Mouse (Mus musculus) mesoderm, embryonic 11.5 days (tissue): ENCODE results near the gene Galp.
"Not testable (repeated sequence)": the region's sequence is repeated elsewhere in the genome, so short reads cannot be mapped to it uniquely, and the experiment has no call there.

Experiments used
- DNase-seq: peaks from one replicate; pipeline ENCODE4 v3.0.0-alpha.2; 2012; ENCODE audit warnings: low read depth, low spot score

Gene Galp

DNA sequence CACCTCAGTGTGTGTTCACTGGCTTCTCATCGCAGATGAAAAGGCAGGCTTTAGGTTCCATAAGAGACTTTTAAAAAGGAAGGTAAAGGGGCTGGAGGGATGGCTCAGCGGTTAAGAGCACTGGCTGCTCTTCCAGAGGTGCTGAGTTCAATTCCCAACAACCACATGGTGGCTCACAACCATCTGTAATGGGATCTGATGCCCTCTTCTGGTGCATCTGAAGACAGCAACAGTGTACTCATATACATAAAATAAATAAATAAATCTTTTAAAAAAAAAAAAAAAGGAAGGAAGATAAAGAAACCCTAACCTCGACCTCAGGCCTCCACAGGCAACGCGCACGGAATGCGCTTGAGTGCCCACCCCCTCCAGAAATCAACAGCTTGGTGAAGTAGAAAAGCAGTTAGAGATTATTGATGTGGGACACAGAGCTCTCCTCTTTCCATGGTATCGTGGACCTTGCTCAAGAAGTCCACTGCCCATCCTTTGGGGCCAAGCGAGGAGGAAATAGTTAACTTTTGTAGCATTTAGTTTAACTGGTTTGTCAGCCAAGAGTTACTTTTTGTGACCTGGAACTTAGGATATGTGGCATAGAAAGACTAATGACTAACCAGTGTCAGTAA, 22.4 kb upstream of the Galp start:
- DNase-seq = not testable (repeated sequence)

DNA sequence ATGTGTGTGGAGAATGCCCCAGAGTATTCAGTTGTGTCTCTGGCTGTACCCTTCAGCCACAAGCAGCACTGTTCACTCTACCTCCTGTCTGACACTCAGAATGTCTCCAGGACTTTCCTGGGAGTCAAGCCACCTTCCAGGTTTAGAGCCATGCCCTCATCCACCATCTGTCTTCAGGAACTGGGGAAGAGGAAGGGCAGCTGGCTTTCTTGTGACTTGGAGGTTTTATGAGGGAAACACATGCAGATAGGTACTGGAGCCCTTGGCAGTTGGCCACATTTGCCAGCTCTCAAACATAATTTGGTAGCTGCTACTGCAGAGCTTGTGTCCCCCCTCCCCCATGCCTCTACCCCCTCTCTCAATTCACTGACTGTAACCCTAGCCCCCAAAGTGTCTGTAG, 17.9 kb upstream of the Galp start:
- DNase-seq = no peak

DNA sequence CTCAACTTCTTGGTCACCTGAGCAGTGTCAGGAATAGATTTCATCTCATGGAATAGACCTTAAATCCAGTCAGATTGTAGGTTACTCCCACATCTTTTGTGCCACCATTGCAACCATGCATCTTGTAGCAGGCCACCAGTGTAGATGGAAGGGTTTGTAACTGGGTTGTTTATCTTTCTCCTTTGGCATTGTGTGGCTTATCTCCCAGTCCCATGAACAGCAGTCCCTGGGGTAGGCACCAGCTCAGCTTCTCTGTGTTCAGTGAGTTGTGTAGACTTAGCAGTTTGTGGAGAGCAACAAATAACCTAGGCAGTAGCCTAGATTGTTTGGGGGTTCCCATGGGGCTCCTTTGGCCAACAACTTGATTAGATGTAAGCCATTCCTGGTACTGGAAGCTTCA, 14.0 kb upstream of the Galp start:
- no peak for DNase-seq

DNA sequence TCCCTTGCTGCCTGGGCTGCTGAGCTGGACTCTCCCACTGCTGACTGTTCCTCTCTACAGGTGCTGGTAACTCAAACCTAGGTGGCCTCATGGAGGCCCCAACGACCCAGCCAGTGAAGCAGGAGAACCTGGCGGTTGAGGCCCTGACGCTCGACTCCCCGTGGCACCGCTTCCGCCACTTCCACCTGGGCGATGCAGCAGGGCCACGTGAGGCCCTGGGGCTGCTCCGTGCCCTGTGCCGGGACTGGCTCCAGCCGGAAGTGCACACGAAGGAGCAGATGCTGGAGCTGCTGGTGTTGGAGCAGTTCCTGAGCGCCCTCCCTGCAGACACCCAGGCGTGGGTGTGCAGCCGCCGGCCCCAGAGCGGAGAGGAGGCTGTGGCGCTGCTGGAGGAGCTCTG, 13.1 kb upstream of the Galp start:
- DNase-seq = no peak

DNA sequence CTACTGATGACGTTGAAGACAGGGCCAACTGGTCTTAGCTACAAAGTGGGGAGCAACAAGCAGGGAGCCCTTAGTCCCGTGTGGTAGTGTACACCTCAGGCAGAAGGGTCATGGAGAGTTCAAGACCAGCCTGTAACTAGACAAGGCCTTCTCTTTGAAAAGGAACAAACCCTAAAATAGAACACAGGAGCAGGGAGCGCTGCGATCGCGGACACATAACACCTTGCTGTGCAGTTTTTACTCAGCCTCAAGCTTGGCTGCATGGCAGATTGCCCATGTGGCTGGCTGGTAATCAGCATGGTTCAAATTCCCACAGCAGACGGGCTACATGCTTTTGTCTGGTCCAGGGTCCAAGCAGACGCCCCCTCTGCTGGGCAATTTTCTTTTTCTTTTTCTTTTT, 12.4 kb upstream of the Galp start:
- no peak for DNase-seq

DNA sequence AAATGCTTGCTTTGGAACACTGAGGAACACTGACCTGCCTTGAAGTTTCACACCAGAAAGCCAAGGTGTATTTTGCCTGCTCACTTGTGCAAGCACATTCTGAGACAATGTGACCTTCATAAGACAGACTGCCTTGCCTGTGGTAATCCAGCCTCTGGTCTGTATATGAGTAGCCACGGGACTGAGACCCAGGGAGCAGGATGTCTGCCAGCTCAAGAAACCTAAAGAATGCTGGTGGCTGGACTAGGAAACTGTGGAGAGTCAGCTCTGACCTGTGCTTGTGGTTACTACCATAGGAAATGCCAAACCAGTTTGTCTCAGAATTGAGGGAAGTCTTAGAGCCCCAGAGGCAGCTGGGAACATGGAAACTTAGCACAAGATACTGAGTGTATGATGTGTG, 11.5 kb upstream of the Galp start:
- DNase-seq = no peak

GRCm38 (mm10) chr7:6186176-6186575, 10.7 kb upstream of the Galp start:
- no peak for DNase-seq

- no peak for DNase-seq
These were observed 10.1 kb upstream of the Galp start for GRCm38 (mm10) chr7:6186756-6187155.

DNA sequence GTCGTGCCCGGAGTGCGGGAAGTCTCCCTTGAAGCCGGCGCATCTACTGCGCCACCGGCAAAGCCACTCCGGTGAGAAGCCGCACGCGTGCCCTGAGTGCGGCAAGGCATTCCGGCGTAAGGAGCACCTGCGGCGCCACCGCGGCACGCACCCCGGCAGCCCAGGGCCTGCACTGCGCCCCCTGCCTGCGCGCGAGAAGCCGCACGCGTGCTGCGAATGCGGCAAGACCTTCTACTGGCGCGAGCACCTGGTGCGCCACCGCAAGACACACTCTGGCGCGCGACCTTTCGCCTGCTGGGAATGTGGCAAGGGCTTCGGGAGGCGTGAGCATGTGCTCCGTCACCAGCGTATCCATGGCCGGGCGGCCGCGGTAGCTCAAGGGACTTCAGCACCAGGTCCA, 7.3 kb upstream of the Galp start:
- no peak for DNase-seq

- peak; percentile 77 for DNase-seq
These were observed 5.5 kb upstream of the Galp start for GRCm38 (mm10) chr7:6191376-6191775.

GRCm38 (mm10) chr7:6194129-6194528, 2.8 kb upstream of the Galp start:
- peak; percentile 72 for DNase-seq

DNA sequence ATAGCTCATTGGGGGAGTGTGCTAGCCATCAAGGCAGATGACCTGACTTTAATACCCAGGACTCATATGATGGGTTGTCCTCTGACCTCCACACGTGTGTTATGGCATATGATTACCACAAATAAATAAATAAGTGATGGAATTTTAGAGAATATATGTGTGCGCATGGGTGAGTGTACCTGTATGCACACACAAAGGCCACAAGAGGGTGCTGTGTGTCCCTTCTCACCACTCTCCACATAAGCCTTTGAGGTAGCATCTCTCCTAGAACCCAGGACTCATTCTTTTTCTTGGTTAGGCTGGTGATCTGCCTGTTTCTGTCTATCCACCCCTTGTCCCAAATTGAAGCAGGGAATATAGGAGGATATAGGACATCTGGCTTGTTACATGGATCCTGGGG, 1.1 kb upstream of the Galp start:
- DNase-seq = no peak

GRCm38 (mm10) chr7:6204200-6204599, 7.3 kb downstream of the Galp start:
- no peak for DNase-seq

DNA sequence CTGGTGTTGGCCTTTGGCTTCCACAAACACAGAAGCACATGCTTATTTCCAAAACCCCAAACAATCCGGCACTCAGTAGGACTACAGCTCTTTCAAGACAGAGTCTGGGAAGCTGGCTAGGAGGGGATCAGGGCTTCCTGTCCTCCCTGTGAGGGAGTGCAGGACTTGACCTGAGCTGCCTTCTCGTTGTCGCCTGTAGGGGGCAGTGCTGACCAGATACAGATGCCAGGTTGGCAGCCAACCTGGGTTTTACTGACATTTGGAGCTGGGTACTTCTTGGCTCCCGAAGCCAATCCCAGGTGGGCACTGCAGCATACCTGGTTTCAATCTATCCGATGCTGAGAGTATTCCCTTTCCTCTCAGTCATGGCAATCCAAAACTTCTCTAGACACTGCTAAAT, 16.3 kb downstream of the Galp start:
- no peak for DNase-seq

DNA sequence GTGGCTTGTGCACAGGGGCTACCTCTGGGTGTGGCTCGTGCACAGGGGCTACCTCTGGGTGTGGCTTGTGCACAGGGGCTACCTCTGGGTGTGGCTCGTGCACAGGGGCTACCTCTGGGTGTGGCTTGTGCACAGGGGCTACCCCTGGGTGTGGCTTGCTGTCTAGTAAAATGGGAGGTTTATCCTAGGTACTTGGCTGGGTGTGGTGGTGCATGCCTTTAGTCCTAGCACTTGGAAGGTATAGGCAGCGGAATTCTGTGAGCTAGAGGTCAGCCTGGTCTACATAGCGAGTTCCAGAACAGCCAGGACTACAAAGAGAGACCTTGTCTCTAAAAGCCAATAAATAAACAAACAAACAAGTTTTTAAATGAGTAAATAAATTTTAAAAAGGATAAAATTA, 17.8 kb downstream of the Galp start:
- not testable (repeated sequence) for DNase-seq

- DNase-seq = no peak
These were observed 23.3 kb downstream of the Galp start for GRCm38 (mm10) chr7:6220147-6220546.

GRCm38 (mm10) chr7:6221978-6222377, 25.1 kb downstream of the Galp start, which contains the start of gene Zscan5b:
Gene Zscan5b, plus strand, starts transcription at chr7:6222278.
- DNase-seq = no peak

GRCm38 (mm10) chr7:6228491-6228890, 31.6 kb downstream of the Galp start:
- DNase-seq = not testable (repeated sequence)

DNA sequence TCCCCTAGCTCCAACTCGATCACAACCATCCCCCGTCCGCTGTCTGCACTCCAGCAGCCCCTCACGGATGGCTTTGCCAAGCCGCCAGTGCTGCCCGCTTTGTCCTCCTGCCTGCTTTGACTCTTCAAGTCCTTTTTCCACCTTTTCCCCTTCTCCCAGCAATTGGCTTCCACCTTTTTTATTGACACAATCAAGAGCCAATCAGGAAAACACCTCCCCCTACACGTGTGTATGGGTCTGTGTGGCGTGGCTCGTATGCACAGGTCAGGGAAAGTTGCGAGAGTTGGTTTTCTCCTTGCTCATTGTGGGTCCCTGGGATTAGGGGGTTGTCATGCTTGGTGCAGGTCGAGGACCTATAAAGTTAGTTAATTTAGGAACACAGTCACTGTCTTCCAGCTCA, 42.9 kb downstream of the Galp start:
- DNase-seq = no peak

GRCm38 (mm10) chr7:6240841-6241425, 44.0 kb downstream of the Galp start:
- DNase-seq = peak; percentile 54

- no peak for DNase-seq
These were observed 47.7 kb downstream of the Galp start for GRCm38 (mm10) chr7:6244361-6245292.

- DNase-seq = no peak
These were observed 55.5 kb downstream of the Galp start, which contains the start of gene Epp13 for GRCm38 (mm10) chr7:6252410-6252809. Gene Epp13, plus strand, starts transcription at chr7:6252710.

DNA sequence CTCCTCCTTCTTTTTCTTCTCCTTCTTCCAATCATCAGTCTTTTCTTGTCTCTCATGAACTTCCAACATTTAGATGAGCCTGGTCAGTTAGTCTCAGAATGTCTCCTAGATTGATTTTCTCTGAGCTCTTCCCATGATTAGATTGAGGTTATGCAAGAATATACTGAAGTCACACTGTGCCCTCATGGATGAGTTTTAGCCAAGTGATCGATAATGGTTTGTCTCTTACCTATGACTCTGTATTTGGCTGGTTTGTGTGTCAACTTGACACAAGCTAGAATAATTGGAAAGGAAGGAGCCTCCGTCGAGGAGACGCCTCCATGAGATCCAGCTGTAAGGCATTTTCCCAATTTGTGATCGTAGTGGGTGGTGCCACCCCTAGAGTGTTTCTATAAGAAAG, 57.6 kb downstream of the Galp start:
- no peak for DNase-seq
